Mouse (Mus musculus): ENCODE measurements at regions not wholly inside any gene's neighbourhood (a gene's known extent, or its start where the extent isn't known, plus 50 kb on each side); places are given as distances from the start of the nearest gene placed in this dataset.

- Histone ChIP-seq H3K4me2 (replicated peaks) (no peak overlapping the region), H3K4me3 (no peak overlapping the region)
- WGBS, result 70% methylated on average over 8 of the region's 8 CpGs
These were observed 236.3 kb upstream of the Pard3b start for GRCm38 (mm10) chr1:61402339-61402738.

DNA sequence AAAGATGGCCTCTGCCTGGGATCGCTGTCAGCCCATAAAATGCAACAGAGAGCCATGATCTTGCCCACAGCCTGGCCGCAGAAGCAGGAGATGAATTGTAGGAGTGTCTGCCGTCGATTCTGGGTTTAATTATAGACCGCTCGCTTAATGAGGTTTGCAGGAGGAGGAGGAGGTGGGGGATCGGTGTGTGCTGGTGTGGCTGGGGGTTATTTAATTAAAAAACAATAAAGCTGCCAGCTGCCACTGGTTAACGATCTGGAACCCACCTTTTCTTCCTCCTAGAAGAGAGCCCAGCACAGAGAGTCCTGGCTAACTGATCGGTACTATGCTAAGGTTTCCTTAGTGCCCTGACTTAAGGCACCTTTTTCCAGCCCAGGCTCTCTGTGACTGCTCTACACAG is 231.4 kb upstream of the Pard3b start:
- Histone ChIP-seq H3K27ac (no peak overlapping the region), H3K4me1 (no peaks in the 10 kb centered on the region), H3K9me3 (no peaks in the 10 kb centered on the region), H3K4me3 (no peak overlapping the region), H3K4me2 (replicated peaks) (no peak overlapping the region), H3K36me3 (no peaks in the 10 kb centered on the region), H3K9ac (no peak overlapping the region), H3K27me3 (no peaks in the 10 kb centered on the region)
- no peak for ATAC-seq (ENCODE audit: insufficient number of reproducible peaks, insufficient read depth, low FRiP score, low TSS enrichment)
- 14% methylated on average over 9 of the region's 9 CpGs for WGBS

More at GRCm38 (mm10) chr1:61402339-61402738, 236.3 kb upstream of the Pard3b start:
- no peaks in the 10 kb centered on the region for H3K36me3 ChIP-seq
- H3K4me1 ChIP-seq, result no peaks in the 10 kb centered on the region
- H3K9me3 ChIP-seq, result no peaks in the 10 kb centered on the region
- no peak for ATAC-seq (ENCODE audit: insufficient number of reproducible peaks, insufficient read depth, low FRiP score, low TSS enrichment)
- no peaks in the 10 kb centered on the region for H3K27me3 ChIP-seq
- no peak overlapping the region for H3K9ac ChIP-seq
- no peak overlapping the region for H3K27ac ChIP-seq

GRCm38 (mm10) chr1:61414772-61415171 is 223.9 kb upstream of the Pard3b start:
- H3K4me1 ChIP-seq, result peaks cover 4% of the 10 kb centered on the region
- 36% methylated on average over 2 of the region's 2 CpGs for WGBS
- no peak overlapping the region for H3K4me2 ChIP-seq (replicated peaks)
- ATAC-seq (ENCODE audit: insufficient number of reproducible peaks, insufficient read depth, low FRiP score, low TSS enrichment), result peak; percentile 47; the same call in 1 of the 2 replicates
- H3K36me3 ChIP-seq, result no peaks in the 10 kb centered on the region
- H3K27ac ChIP-seq, result no peak overlapping the region
- no peaks in the 10 kb centered on the region for H3K9me3 ChIP-seq
- H3K4me3 ChIP-seq, result no peak overlapping the region
- no peak overlapping the region for H3K9ac ChIP-seq
- H3K27me3 ChIP-seq, result no peaks in the 10 kb centered on the region

DNA sequence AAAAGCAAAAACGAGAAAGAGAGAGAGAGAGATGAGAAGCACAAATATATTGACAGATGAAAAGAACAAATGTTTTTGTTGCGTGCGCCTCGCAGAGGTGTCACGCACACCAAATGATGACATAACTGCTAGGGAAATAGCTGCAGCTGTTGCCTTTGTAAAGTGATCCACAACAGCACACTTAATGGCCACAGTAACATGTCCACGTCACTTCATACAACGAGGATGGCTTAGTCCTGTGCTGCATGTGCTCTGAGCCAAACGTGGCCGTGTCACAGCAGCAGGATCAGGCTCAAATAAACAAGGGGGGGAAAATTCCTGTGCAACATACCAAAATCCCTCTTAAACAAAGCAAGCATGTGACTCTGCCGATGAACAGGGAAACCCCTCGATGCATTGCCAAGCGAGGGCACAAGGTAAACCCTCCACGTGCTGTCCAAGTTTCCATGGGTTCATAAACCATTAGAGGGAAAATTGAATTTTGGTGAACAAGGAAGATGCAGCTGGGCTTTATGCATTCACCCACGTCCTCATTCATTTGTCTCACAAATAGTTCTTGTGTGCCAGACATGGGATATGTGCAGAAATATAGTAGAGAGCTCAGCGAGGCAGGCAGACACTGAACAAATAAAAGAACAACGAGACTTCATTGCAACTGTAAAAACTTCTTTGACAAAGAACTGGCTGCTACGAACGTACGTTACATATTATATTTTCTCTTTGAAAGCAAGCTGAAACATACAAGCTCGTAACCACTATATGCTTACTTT is 223.0 kb upstream of the Pard3b start:
- Histone ChIP-seq H3K36me3 (no peaks in the 10 kb centered on the region), H3K4me3 (no peak overlapping the region), H3K4me1 (peaks cover 4% of the 10 kb centered on the region), H3K9me3 (no peaks in the 10 kb centered on the region), H3K27ac (no peak overlapping the region), H3K27me3 (no peaks in the 10 kb centered on the region), H3K4me2 (replicated peaks) (no peak overlapping the region), H3K9ac (no peak overlapping the region)
- ATAC-seq (ENCODE audit: insufficient number of reproducible peaks, insufficient read depth, low FRiP score, low TSS enrichment), result no peak
- 64% methylated on average over 20 of the region's 20 CpGs for WGBS

- Histone ChIP-seq H3K4me1 (peaks cover 4% of the 10 kb centered on the region), H3K27ac (no peak overlapping the region)
- WGBS, result 52% methylated on average over 5 of the region's 5 CpGs
These were observed 220.2 kb upstream of the Pard3b start for GRCm38 (mm10) chr1:61418396-61418795.

DNA sequence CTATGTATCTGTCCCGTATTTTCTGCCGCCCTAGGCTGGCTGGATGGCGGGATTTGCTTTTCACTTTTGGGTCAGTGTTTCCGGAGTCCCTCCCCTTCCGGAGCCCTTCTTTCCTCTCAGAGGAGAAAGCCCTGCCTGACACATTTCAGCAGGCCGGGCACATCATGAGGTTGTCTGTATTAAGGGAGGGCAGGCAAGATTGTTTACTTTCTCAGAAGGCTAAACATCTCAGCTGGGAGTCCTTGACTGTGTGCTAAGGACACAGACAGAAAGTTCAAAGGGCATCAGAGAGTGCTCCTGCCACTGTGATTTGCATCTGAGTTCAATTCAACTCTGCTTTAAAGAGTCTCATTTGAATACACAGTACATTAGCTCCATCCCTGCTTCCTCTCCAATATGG is 218.8 kb upstream of the Pard3b start:
- H3K9ac ChIP-seq, result no peak overlapping the region
- H3K4me1 ChIP-seq, result peaks cover 2% of the 10 kb centered on the region
- 29% methylated on average over 6 of the region's 6 CpGs for whole genome bisulfite sequencing
- no peaks in the 10 kb centered on the region for H3K9me3 ChIP-seq
- no peaks in the 10 kb centered on the region for H3K36me3 ChIP-seq
- H3K27ac ChIP-seq, result no peak overlapping the region
- no peak overlapping the region for H3K4me3 ChIP-seq
- H3K4me2 ChIP-seq (replicated peaks), result no peak overlapping the region
- no peak for ATAC-seq (ENCODE audit: insufficient number of reproducible peaks, insufficient read depth, low FRiP score, low TSS enrichment)
- H3K27me3 ChIP-seq, result no peaks in the 10 kb centered on the region

More at GRCm38 (mm10) chr1:61418396-61418795, 220.2 kb upstream of the Pard3b start:
- H3K9me3 ChIP-seq, result no peaks in the 10 kb centered on the region
- no peaks in the 10 kb centered on the region for H3K36me3 ChIP-seq
- H3K9ac ChIP-seq, result no peak overlapping the region
- no peak overlapping the region for H3K4me2 ChIP-seq (replicated peaks)
- ATAC-seq (ENCODE audit: insufficient number of reproducible peaks, insufficient read depth, low FRiP score, low TSS enrichment), result no peak
- H3K27me3 ChIP-seq, result no peaks in the 10 kb centered on the region
- H3K4me3 ChIP-seq, result no peak overlapping the region

DNA sequence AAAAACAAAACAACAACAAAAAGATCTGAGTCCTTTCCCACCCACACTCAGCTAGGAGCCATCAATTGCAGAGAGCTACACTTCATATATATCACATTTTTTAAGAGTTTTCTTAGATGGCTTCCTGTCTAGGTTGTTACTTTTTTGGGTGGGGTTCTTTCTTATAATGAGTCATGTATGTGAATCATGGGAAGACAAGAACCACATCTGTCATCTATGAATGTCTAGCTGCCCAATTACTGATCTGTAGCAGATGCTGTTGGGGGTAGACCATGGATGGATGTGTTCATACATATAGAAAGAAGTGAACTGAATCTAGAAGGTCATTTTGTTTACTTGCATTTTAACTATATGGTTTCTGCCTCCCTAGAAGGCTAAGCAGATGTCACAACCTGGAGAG is 215.4 kb upstream of the Pard3b start:
- H3K4me1 ChIP-seq, result no peaks in the 10 kb centered on the region
- ATAC-seq (ENCODE audit: insufficient number of reproducible peaks, insufficient read depth, low FRiP score, low TSS enrichment), result no peak
- no peaks in the 10 kb centered on the region for H3K36me3 ChIP-seq
- H3K9me3 ChIP-seq, result no peaks in the 10 kb centered on the region
- H3K4me2 ChIP-seq (replicated peaks), result no peak overlapping the region
- H3K27me3 ChIP-seq, result no peaks in the 10 kb centered on the region
- H3K4me3 ChIP-seq, result no peak overlapping the region
- no peak overlapping the region for H3K27ac ChIP-seq
- H3K9ac ChIP-seq, result no peak overlapping the region

- no peaks in the 10 kb centered on the region for H3K4me1 ChIP-seq
- H3K36me3 ChIP-seq, result no peaks in the 10 kb centered on the region
- no peak for ATAC-seq (ENCODE audit: insufficient number of reproducible peaks, insufficient read depth, low FRiP score, low TSS enrichment)
- H3K9me3 ChIP-seq, result no peaks in the 10 kb centered on the region
- 81% methylated on average over 4 of the region's 4 CpGs for WGBS
- H3K4me2 ChIP-seq (replicated peaks), result no peak overlapping the region
- H3K4me3 ChIP-seq, result no peak overlapping the region
- H3K27ac ChIP-seq, result no peak overlapping the region
- H3K27me3 ChIP-seq, result no peaks in the 10 kb centered on the region
- no peak overlapping the region for H3K9ac ChIP-seq
These were observed 209.7 kb upstream of the Pard3b start for GRCm38 (mm10) chr1:61428706-61429501.

- 58% methylated on average over 3 of the region's 3 CpGs for WGBS
- H3K27ac ChIP-seq, result no peak overlapping the region
- no peak for ATAC-seq (ENCODE audit: insufficient number of reproducible peaks, insufficient read depth, low FRiP score, low TSS enrichment)
These were observed 201.0 kb upstream of the Pard3b start for GRCm38 (mm10) chr1:61437603-61438002.

GRCm38 (mm10) chr1:61461435-61461834 is 177.2 kb upstream of the Pard3b start:
- 72% methylated on average over 3 of the region's 3 CpGs for WGBS
- no peak overlapping the region for H3K27ac ChIP-seq
- no peaks in the 10 kb centered on the region for H3K27me3 ChIP-seq
- H3K9ac ChIP-seq, result no peak overlapping the region
- H3K4me2 ChIP-seq (replicated peaks), result no peak overlapping the region
- H3K4me1 ChIP-seq, result no peaks in the 10 kb centered on the region
- H3K4me3 ChIP-seq, result no peak overlapping the region
- ATAC-seq (ENCODE audit: insufficient number of reproducible peaks, insufficient read depth, low FRiP score, low TSS enrichment), result no peak
- H3K36me3 ChIP-seq, result no peaks in the 10 kb centered on the region
- H3K9me3 ChIP-seq, result no peaks in the 10 kb centered on the region

More at GRCm38 (mm10) chr1:61437603-61438002, 201.0 kb upstream of the Pard3b start:
- Histone ChIP-seq H3K9me3 (no peaks in the 10 kb centered on the region), H3K4me3 (no peak overlapping the region), H3K4me1 (no peaks in the 10 kb centered on the region), H3K36me3 (no peaks in the 10 kb centered on the region), H3K9ac (no peak overlapping the region), H3K4me2 (replicated peaks) (no peak overlapping the region), H3K27me3 (no peaks in the 10 kb centered on the region)

- Histone ChIP-seq H3K9ac (no peak overlapping the region), H3K36me3 (no peaks in the 10 kb centered on the region), H3K4me3 (no peak overlapping the region), H3K4me1 (no peaks in the 10 kb centered on the region), H3K4me2 (replicated peaks) (no peak overlapping the region), H3K27me3 (no peaks in the 10 kb centered on the region), H3K9me3 (no peaks in the 10 kb centered on the region), H3K27ac (no peak overlapping the region)
- ATAC-seq (ENCODE audit: insufficient number of reproducible peaks, insufficient read depth, low FRiP score, low TSS enrichment), result no peak
- WGBS, result 74% methylated on average over 5 of the region's 5 CpGs
These were observed 167.9 kb upstream of the Pard3b start for GRCm38 (mm10) chr1:61470617-61471214.

Measured in embryonic facial prominence, embryonic 12.5 days (tissue).